Mouse (Mus musculus): Measurements from ENCODE around the gene Oas1e. TPM values are rescaled to one million over a fixed set of nuclear protein-coding genes. Genes with fewer than 3 reads are reported as not detected.

Oas1e gene
- total and polyA plus RNA-seq, 3 experiments: not detected

DNA sequence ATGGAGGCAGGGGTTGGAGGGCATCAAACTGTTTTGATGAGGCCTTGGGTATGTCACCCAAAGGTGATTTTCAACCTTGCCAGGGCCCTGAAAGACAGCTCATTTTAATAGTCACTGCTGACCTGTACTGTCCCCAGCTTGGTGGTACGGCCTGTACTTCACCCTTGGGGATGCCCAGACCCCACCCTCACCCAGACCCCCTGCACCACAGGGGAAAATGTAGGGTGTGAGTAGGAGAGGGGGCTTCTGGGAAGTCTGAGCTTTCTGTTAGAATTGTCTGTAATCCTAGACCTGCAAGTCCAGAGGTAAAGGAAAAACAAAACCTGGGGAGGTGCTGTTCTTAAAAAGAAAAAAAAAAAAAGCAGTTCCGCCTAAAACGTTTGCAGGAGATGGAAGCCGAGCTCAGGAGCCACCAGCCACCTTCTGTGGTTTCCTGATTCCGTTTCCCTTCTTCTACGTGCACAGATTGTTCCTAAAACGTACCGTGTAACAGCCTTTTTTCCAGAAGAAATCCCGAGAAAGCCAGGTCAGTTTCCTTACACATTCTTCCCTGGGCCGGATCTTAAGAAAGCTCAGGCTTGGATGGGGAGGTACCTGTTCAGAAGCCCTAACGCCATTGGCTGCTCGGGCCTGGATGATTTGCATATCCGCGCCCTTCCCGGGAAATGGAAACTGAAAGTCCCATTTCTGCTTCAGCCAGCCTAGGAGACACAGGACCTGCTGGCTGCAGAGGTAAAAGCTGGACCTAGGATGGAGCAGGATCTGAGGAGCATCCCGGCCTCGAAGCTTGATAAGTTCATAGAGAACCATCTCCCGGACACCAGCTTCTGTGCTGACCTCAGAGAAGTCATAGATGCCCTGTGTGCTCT, 16.9 kb upstream of the Oas1e start, which contains the start of gene Oas1c:
Gene Oas1c, minus strand, starts transcription at position 564 of the 869 bp plus-strand sequence.
- Histone ChIP-seq H3K4me3 (ENCODE audit: control insufficient read depth in 1 of 2, insufficient read depth in 1 of 2, low read depth in 2 of 2, low read length in 2 of 2) (peak within 1 kb of the TSS; percentile 76 to 78), H3K27ac (ENCODE audit: control insufficient read depth, low read depth, low read length) (no peak within 1 kb of the TSS)

GRCm38 (mm10) chr5:120809171-120809570, 13.8 kb upstream of the Oas1e start:
- no peak for TF ChIP-seq EP300 (IDR thresholded peaks at IDR 0.05; ENCODE audit: low read depth in 1 of 2, low read length in 2 of 2)
- no peak for TF ChIP-seq E2F4 (IDR thresholded peaks at IDR 0.05; ENCODE audit: borderline replicate concordance, low read depth, low read length)
- no peak for TF ChIP-seq ZNF384 (IDR thresholded peaks at IDR 0.05; ENCODE audit: low read depth, low read length)
- TF ChIP-seq MYB (IDR thresholded peaks at IDR 0.05; ENCODE audit: low read depth, low read length): no peak
- TF ChIP-seq GATA1 (IDR thresholded peaks at IDR 0.05; ENCODE audit: low read depth, low read length): no peak
- TF ChIP-seq MAZ (IDR thresholded peaks at IDR 0.05; ENCODE audit: low read depth, low read length): no peak
- TF ChIP-seq BHLHE40 (IDR thresholded peaks at IDR 0.05; ENCODE audit: borderline replicate concordance, low read depth, low read length): no peak
- TF ChIP-seq ELF1 (IDR thresholded peaks at IDR 0.05; ENCODE audit: low read depth, low read length): no peak
- no peak for TF ChIP-seq TCF12 (IDR thresholded peaks at IDR 0.05; ENCODE audit: low read depth, low read length)
- no peak for TF ChIP-seq POLR2AphosphoS5 (IDR thresholded peaks at IDR 0.05; ENCODE audit: borderline replicate concordance, low read depth, low read length)
- TF ChIP-seq RCOR1 (IDR thresholded peaks at IDR 0.05; ENCODE audit: low read depth, low read length): no peak
- no peak for TF ChIP-seq ZC3H11A (IDR thresholded peaks at IDR 0.05; ENCODE audit: low read depth, low read length)
- no peak for TF ChIP-seq POLR2AphosphoS2 (IDR thresholded peaks at IDR 0.05; ENCODE audit: low read length)
- no peak for TF ChIP-seq NRF1 (IDR thresholded peaks at IDR 0.05; ENCODE audit: insufficient read depth, low read depth, low read length, poor library complexity, severe bottlenecking)
- TF ChIP-seq MYC (IDR thresholded peaks at IDR 0.05; ENCODE audit: low read depth, low read length): no peak
- no peak for TF ChIP-seq RAD21 (IDR thresholded peaks at IDR 0.05; ENCODE audit: low read depth, low read length)
- DNase-seq (ENCODE audit: low read depth, low spot score): no peak
- Histone ChIP-seq H3K27ac (ENCODE audit: control insufficient read depth, low read depth, low read length) (no peak overlapping the region), H3K9me3 (replicated peaks; ENCODE audit: insufficient read depth, low read length) (no peaks in the 10 kb centered on the region), H3K4me3 (ENCODE audit: control insufficient read depth in 1 of 2, insufficient read depth in 1 of 2, low read depth in 2 of 2, low read length in 2 of 2) (no peak overlapping the region), H3K79me2 (ENCODE audit: control insufficient read depth, insufficient read depth, low read length, poor library complexity) (no peaks in the 10 kb centered on the region), H3K4me1 (ENCODE audit: control insufficient read depth in 1 of 2, insufficient read depth in 2 of 2, low read length in 2 of 2) (peaks cover 2 to 9% of the 10 kb centered on the region in 2 experiments; a peak in 2 of 4 replicates), H3K27me3 (ENCODE audit: control insufficient read depth in 1 of 2, insufficient read depth in 2 of 2, low read length in 2 of 2) (no peaks in the 10 kb centered on the region), H3K9ac (ENCODE audit: control insufficient read depth, low read depth, low read length, poor library complexity, severe bottlenecking) (no peak overlapping the region), H3K36me3 (ENCODE audit: control insufficient read depth in 1 of 2, insufficient read depth in 2 of 2, low read length in 2 of 2) (no peaks in the 10 kb centered on the region)

More for the DNA sequence above, 16.9 kb upstream of the Oas1e start, which contains the start of gene Oas1c:
- H3K36me3 ChIP-seq (ENCODE audit: control insufficient read depth in 1 of 2, insufficient read depth in 2 of 2, low read length in 2 of 2): no peaks in the 10 kb centered on the region
- DNase-seq (ENCODE audit: low read depth, low spot score): peak; percentile 93
- H3K79me2 ChIP-seq (ENCODE audit: control insufficient read depth, insufficient read depth, low read length, poor library complexity): no peaks in the 10 kb centered on the region
- peak within 1 kb of the TSS; percentile 66 for H3K9ac ChIP-seq (ENCODE audit: control insufficient read depth, low read depth, low read length, poor library complexity, severe bottlenecking)
- no peaks in the 10 kb centered on the region for H3K9me3 ChIP-seq (replicated peaks; ENCODE audit: insufficient read depth, low read length)
- no peaks in the 10 kb centered on the region for H3K27me3 ChIP-seq (ENCODE audit: control insufficient read depth in 1 of 2, insufficient read depth in 2 of 2, low read length in 2 of 2)
- TF ChIP-seq ZMIZ1 (IDR thresholded peaks at IDR 0.05; ENCODE audit: low read depth, low read length) (no peak), CTCF (IDR thresholded peaks at IDR 0.05 in 2 of 3, conservative IDR thresholded peaks at IDR 0.05 in 1 of 3; ENCODE audit: control insufficient read depth in 1 of 3, insufficient read depth in 1 of 3, low read depth in 2 of 3, low read length in 3 of 3, poor library complexity in 1 of 3, severe bottlenecking in 1 of 3) (no peak), USF2 (IDR thresholded peaks at IDR 0.05; ENCODE audit: borderline replicate concordance in 1 of 2, insufficient read depth in 1 of 2, low read depth in 1 of 2, low read length in 2 of 2) (no peak), RCOR1 (IDR thresholded peaks at IDR 0.05; ENCODE audit: low read depth, low read length) (peak; percentile 12; the same call in 1 of the 2 replicates), BHLHE40 (IDR thresholded peaks at IDR 0.05; ENCODE audit: borderline replicate concordance, low read depth, low read length) (no peak), NELFE (IDR thresholded peaks at IDR 0.05; ENCODE audit: low read depth, low read length) (peak; percentile 66), POLR2AphosphoS2 (IDR thresholded peaks at IDR 0.05; ENCODE audit: low read length) (peak; percentile 47; the same call in 1 of the 2 replicates), GABPA (IDR thresholded peaks at IDR 0.05; ENCODE audit: low read depth, low read length) (no peak), MEF2A (IDR thresholded peaks at IDR 0.05; ENCODE audit: extremely low read depth, insufficient replicate concordance, low read depth, low read length, poor library complexity, severe bottlenecking) (no peak), UBTF (IDR thresholded peaks at IDR 0.05; ENCODE audit: borderline replicate concordance, insufficient read depth, low read depth, low read length) (no peak), ELF1 (IDR thresholded peaks at IDR 0.05; ENCODE audit: low read depth, low read length) (0 out of 2 replicates have a peak, but pooled peaks have one; percentile 52), ZNF384 (IDR thresholded peaks at IDR 0.05; ENCODE audit: low read depth, low read length) (peak; percentile 95), MAFK (IDR thresholded peaks at IDR 0.05; ENCODE audit: borderline replicate concordance, low read depth, low read length) (no peak), TBP (IDR thresholded peaks at IDR 0.05; ENCODE audit: low read depth, low read length) (peak; percentile 54; the same call in 1 of the 2 replicates), SMC3 (IDR thresholded peaks at IDR 0.05; ENCODE audit: low read depth, low read length) (no peak), TCF12 (IDR thresholded peaks at IDR 0.05; ENCODE audit: low read depth, low read length) (no peak), KAT2A (conservative IDR thresholded peaks at IDR 0.05; ENCODE audit: low read depth, low read length) (no peak), MAZ (IDR thresholded peaks at IDR 0.05; ENCODE audit: low read depth, low read length) (no peak), HCFC1 (IDR thresholded peaks at IDR 0.05; ENCODE audit: low read depth, low read length) (peak; percentile 54; the same call in 1 of the 2 replicates), POLR2AphosphoS5 (IDR thresholded peaks at IDR 0.05; ENCODE audit: borderline replicate concordance, low read depth, low read length) (no peak), POLR2A (IDR thresholded peaks at IDR 0.05; ENCODE audit: control insufficient read depth in 1 of 2, insufficient read depth in 1 of 2, low read depth in 1 of 2, low read length in 2 of 2, poor library complexity in 1 of 2) (peak in 1 of 2 experiments; percentile 63; a peak in 2 of 4 replicates), ETS1 (IDR thresholded peaks at IDR 0.05; ENCODE audit: low read depth, low read length) (peak; percentile 38; the same call in 1 of the 2 replicates), SIN3A (IDR thresholded peaks at IDR 0.05; ENCODE audit: low read length) (peak; percentile 39; the same call in 1 of the 2 replicates)
- peaks cover 2 to 9% of the 10 kb centered on the region in 2 experiments; a peak in 2 of 4 replicates for H3K4me1 ChIP-seq (ENCODE audit: control insufficient read depth in 1 of 2, insufficient read depth in 2 of 2, low read length in 2 of 2)
